Mouse (Mus musculus) forebrain, embryonic 14.5 days (tissue): ENCODE results near the gene Rtn4rl1. TPM values are rescaled to one million over a fixed set of nuclear protein-coding genes. Genes with fewer than 3 reads are reported as not detected.

Source experiments
- ATAC-seq: fragments of 200-750 bp; cut with Nextera tagmentation; 2 replicates; pipeline ENCODE4 v1.8.0; 2017; ENCODE audit warnings: mild to moderate bottlenecking, moderate library complexity
- DNase-seq: peaks from one replicate; pipeline ENCODE4 v3.0.0-alpha.2; 2015; ENCODE audit warnings: low spot score
- H3K27ac ChIP-seq: fragments of 300-500 bp; sonication (generic); 2 replicates; pipeline ENCODE4 v1.5.1; 2014; ENCODE audit warnings: low read depth, mild to moderate bottlenecking, control low read depth, low read length, moderate library complexity
- H3K27me3 ChIP-seq: fragments of 300-500 bp; sonication (generic); replicated peaks from 2 replicates; pipeline ENCODE4 v1.6.1; 2014; ENCODE audit warnings: low read length, control low read depth, mixed read lengths; ENCODE audit not compliant: control insufficient read depth, insufficient read depth
- H3K36me3 ChIP-seq: fragments of 300-500 bp; sonication (generic); 2 replicates; pipeline ENCODE4 v1.6.1; 2014; ENCODE audit warnings: low read length, control low read depth; ENCODE audit not compliant: control insufficient read depth, insufficient read depth
- H3K4me1 ChIP-seq: fragments of 300-500 bp; sonication (generic); 2 replicates; pipeline ENCODE4 v1.6.1; 2014; ENCODE audit warnings: antibody characterized with exemption, low read length, control low read depth; ENCODE audit not compliant: control insufficient read depth, insufficient read depth
- H3K4me2 ChIP-seq: fragments of 300-500 bp; sonication (generic); 2 replicates; pipeline ENCODE4 v1.6.1; 2014; ENCODE audit warnings: mild to moderate bottlenecking, control low read depth, low read length
- H3K4me3 ChIP-seq: fragments of 300-500 bp; sonication (generic); 2 replicates; pipeline ENCODE4 v1.5.1; 2014; ENCODE audit warnings: low read depth, low read length, control low read depth
- H3K9ac ChIP-seq: fragments of 300-500 bp; sonication (generic); 2 replicates; pipeline ENCODE4 v1.6.1; 2014; ENCODE audit warnings: mild to moderate bottlenecking, low read length, control low read depth, moderate library complexity
- H3K9me3 ChIP-seq: fragments of 300-500 bp; sonication (generic); replicated peaks from 2 replicates; pipeline ENCODE4 v1.6.1; 2016; ENCODE audit warnings: low read length, control low read depth, mixed read lengths; ENCODE audit not compliant: control insufficient read depth
- WGBS: fragments of 180-500 bp; shearing (Covaris S2); extraction: QIAGEN DNeasy Blood & Tissue Kit; methylation state at CpG from one replicate; pipeline ENCODE4 v1.1.7; 2014; 5-methylcytosine and 5-hydroxymethylcytosine counted together
- polyA plus RNA-seq: library from polyadenylated mRNA; unstranded; fragments of >200 nt; fragmentation: Nextera tagmentation; extraction: Ambion mirVana; gene quantifications from 2 replicates; pipeline ENCODE4 v1.2.1, GENCODE M21; 2014

Rtn4rl1 gene
- polyA plus RNA-seq, 1 experiment from 2014 or later, result 5.0 TPM

GRCm38 (mm10) chr11:75263964-75264312 lies 70.4 kb downstream of the Rtn4rl1 start:
- H3K4me3 ChIP-seq, result no peak overlapping the region
- no peak overlapping the region for H3K9ac ChIP-seq
- peaks cover 27% of the 10 kb centered on the region for H3K4me1 ChIP-seq
- H3K9me3 ChIP-seq, result no peaks in the 10 kb centered on the region
- H3K27me3 ChIP-seq, result no peaks in the 10 kb centered on the region
- 20% methylated on average over 6 of the region's 6 CpGs for WGBS
- H3K4me2 ChIP-seq, result no peak overlapping the region
- H3K36me3 ChIP-seq, result no peaks in the 10 kb centered on the region
- peak; percentile 58 for DNase-seq
- H3K27ac ChIP-seq, result peak overlapping the region; percentile 55; the same call in 1 of the 2 replicates
- peak; percentile 51 for ATAC-seq

DNA sequence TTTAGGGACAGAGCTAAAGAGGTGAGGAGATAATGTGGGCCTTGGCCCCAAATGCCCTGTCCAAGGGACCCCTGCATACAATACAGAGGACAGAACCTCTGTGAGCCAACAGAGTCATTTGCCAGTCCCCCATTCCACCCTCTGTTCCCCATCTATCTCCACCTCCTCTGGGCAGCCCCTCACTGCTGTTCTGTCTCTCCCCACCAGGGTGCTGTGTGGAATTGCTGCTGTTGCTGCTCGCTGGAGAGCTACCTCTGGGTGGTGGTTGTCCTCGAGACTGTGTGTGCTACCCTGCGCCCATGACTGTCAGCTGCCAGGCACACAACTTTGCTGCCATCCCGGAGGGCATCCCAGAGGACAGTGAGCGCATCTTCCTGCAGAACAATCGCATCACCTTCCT lies 71.0 kb downstream of the Rtn4rl1 start:
- no peaks in the 10 kb centered on the region for H3K36me3 ChIP-seq
- no peaks in the 10 kb centered on the region for H3K27me3 ChIP-seq
- 88% methylated on average over 6 of the region's 6 CpGs for WGBS
- ATAC-seq (no peak), DNase-seq (no peak)
- no peaks in the 10 kb centered on the region for H3K9me3 ChIP-seq
- no peak overlapping the region for H3K27ac ChIP-seq
- H3K4me3 ChIP-seq, result no peak overlapping the region
- H3K9ac ChIP-seq, result no peak overlapping the region
- H3K4me2 ChIP-seq, result no peak overlapping the region
- H3K4me1 ChIP-seq, result peaks cover 27% of the 10 kb centered on the region

- no peaks in the 10 kb centered on the region for H3K36me3 ChIP-seq
- H3K4me2 ChIP-seq, result no peak overlapping the region
- H3K9me3 ChIP-seq, result no peaks in the 10 kb centered on the region
- no peak overlapping the region for H3K27ac ChIP-seq
- 0 out of 2 replicates have a peak, but pooled peaks cover 3% of the 10 kb centered on the region for H3K27me3 ChIP-seq
- ATAC-seq, result no peak
- WGBS, result 70% methylated on average over 15 of the region's 15 CpGs
- H3K9ac ChIP-seq, result no peak overlapping the region
- no peak overlapping the region for H3K4me3 ChIP-seq
- no peak for DNase-seq
- H3K4me1 ChIP-seq, result peaks cover 27% of the 10 kb centered on the region
Measured at GRCm38 (mm10) chr11:75265545-75265944, 72.0 kb downstream of the Rtn4rl1 start.

- 0 out of 2 replicates have a peak, but pooled peaks cover 3% of the 10 kb centered on the region for H3K27me3 ChIP-seq
- DNase-seq, result no peak
- H3K4me1 ChIP-seq, result peaks cover 19% of the 10 kb centered on the region
- no peak overlapping the region for H3K4me3 ChIP-seq
- H3K9me3 ChIP-seq, result no peaks in the 10 kb centered on the region
- 66% methylated on average over 9 of the region's 9 CpGs for WGBS
- no peaks in the 10 kb centered on the region for H3K36me3 ChIP-seq
- peak overlapping the region; percentile 33; the same call in 1 of the 2 replicates for H3K27ac ChIP-seq
- ATAC-seq, result no peak
- H3K4me2 ChIP-seq, result no peak overlapping the region
- no peak overlapping the region for H3K9ac ChIP-seq
Measured at GRCm38 (mm10) chr11:75267826-75268281, 74.3 kb downstream of the Rtn4rl1 start.

GRCm38 (mm10) chr11:75268492-75268891 lies 74.9 kb downstream of the Rtn4rl1 start:
- Histone ChIP-seq H3K4me3 (no peak overlapping the region), H3K9ac (no peak overlapping the region), H3K36me3 (no peaks in the 10 kb centered on the region), H3K27ac (no peak overlapping the region), H3K9me3 (no peaks in the 10 kb centered on the region), H3K4me2 (no peak overlapping the region), H3K27me3 (0 out of 2 replicates have a peak, but pooled peaks cover 3% of the 10 kb centered on the region), H3K4me1 (peaks cover 17% of the 10 kb centered on the region)
- no peak for ATAC-seq
- 75% methylated on average over 5 of the region's 5 CpGs for WGBS
- no peak for DNase-seq

DNA sequence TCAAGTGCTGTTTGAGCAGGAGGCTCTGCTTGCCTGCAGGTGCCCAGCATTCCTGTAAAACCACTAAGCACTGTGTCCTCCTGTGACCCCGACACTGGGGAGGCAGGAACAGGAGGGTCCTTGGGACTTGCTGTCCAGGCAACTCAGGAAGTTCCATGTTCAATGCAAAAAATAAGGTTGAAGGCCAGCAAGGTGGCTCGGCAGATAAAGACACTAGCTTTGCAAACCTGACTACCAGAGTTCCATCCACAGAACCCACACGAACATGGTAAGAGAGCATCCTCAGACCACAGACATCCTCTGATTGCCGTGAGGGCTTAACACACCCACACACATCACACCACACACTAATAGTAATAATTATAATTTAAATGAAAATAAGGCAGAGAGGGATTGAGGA lies 75.6 kb downstream of the Rtn4rl1 start:
- 83% methylated on average over 4 of the region's 4 CpGs for WGBS
- DNase-seq, result no peak

GRCm38 (mm10) chr11:75270276-75270984 lies 76.8 kb downstream of the Rtn4rl1 start:
- Histone ChIP-seq H3K27ac (no peak overlapping the region), H3K4me3 (no peak overlapping the region), H3K9ac (no peak overlapping the region), H3K27me3 (0 out of 2 replicates have a peak, but pooled peaks cover 3% of the 10 kb centered on the region), H3K9me3 (no peaks in the 10 kb centered on the region), H3K4me2 (no peak overlapping the region), H3K4me1 (peaks cover 21% of the 10 kb centered on the region), H3K36me3 (no peaks in the 10 kb centered on the region)
- WGBS, result 63% methylated on average over 8 of the region's 8 CpGs
- ATAC-seq (no peak), DNase-seq (no peak)

More for the DNA sequence above, 75.6 kb downstream of the Rtn4rl1 start:
- Histone ChIP-seq H3K27me3 (0 out of 2 replicates have a peak, but pooled peaks cover 3% of the 10 kb centered on the region), H3K4me2 (no peak overlapping the region), H3K9ac (no peak overlapping the region), H3K4me1 (peaks cover 14% of the 10 kb centered on the region), H3K27ac (no peak overlapping the region), H3K9me3 (no peaks in the 10 kb centered on the region), H3K36me3 (no peaks in the 10 kb centered on the region), H3K4me3 (no peak overlapping the region)
- ATAC-seq, result no peak

- H3K4me2 ChIP-seq, result no peak overlapping the region
- no peak overlapping the region for H3K4me3 ChIP-seq
- 52% methylated on average over 7 of the region's 7 CpGs for WGBS
- H3K9ac ChIP-seq, result no peak overlapping the region
- 0 out of 2 replicates have a peak, but pooled peaks cover 3% of the 10 kb centered on the region for H3K27me3 ChIP-seq
- ATAC-seq, result peak; percentile 49; the same call in 1 of the 2 replicates
- peaks cover 21% of the 10 kb centered on the region for H3K4me1 ChIP-seq
- H3K9me3 ChIP-seq, result no peaks in the 10 kb centered on the region
- no peak overlapping the region for H3K27ac ChIP-seq
- no peaks in the 10 kb centered on the region for H3K36me3 ChIP-seq
- peak; percentile 79 for DNase-seq
Measured at GRCm38 (mm10) chr11:75270985-75271434, 77.4 kb downstream of the Rtn4rl1 start.

GRCm38 (mm10) chr11:75273466-75273865 lies 79.9 kb downstream of the Rtn4rl1 start:
- H3K4me2 ChIP-seq, result peak overlapping the region; percentile 20
- 0 out of 2 replicates have a peak, but pooled peaks cover 3% of the 10 kb centered on the region for H3K27me3 ChIP-seq
- H3K4me1 ChIP-seq, result peaks cover 22% of the 10 kb centered on the region
- no peaks in the 10 kb centered on the region for H3K9me3 ChIP-seq
- ATAC-seq (peak; percentile 65), DNase-seq (peak; percentile 71)
- H3K9ac ChIP-seq, result peak overlapping the region; percentile 26
- no peaks in the 10 kb centered on the region for H3K36me3 ChIP-seq
- peak overlapping the region; percentile 66; the same call in 1 of the 2 replicates for H3K27ac ChIP-seq
- H3K4me3 ChIP-seq, result no peak overlapping the region
- whole genome bisulfite sequencing, result under 1% methylated on average over 8 of the region's 8 CpGs
